Mouse (Mus musculus) frontal cortex, adult (tissue): Measurements from ENCODE around the gene Ephb1.

Source experiments
- ATAC-seq: cut with Nextera tagmentation; 2 replicates; pipeline ENCODE4 v1.9.2; 2017; ENCODE audit warnings: mild to moderate bottlenecking, moderate library complexity, mixed read lengths; ENCODE audit not compliant: low TSS enrichment

The Ephb1 gene

DNA sequence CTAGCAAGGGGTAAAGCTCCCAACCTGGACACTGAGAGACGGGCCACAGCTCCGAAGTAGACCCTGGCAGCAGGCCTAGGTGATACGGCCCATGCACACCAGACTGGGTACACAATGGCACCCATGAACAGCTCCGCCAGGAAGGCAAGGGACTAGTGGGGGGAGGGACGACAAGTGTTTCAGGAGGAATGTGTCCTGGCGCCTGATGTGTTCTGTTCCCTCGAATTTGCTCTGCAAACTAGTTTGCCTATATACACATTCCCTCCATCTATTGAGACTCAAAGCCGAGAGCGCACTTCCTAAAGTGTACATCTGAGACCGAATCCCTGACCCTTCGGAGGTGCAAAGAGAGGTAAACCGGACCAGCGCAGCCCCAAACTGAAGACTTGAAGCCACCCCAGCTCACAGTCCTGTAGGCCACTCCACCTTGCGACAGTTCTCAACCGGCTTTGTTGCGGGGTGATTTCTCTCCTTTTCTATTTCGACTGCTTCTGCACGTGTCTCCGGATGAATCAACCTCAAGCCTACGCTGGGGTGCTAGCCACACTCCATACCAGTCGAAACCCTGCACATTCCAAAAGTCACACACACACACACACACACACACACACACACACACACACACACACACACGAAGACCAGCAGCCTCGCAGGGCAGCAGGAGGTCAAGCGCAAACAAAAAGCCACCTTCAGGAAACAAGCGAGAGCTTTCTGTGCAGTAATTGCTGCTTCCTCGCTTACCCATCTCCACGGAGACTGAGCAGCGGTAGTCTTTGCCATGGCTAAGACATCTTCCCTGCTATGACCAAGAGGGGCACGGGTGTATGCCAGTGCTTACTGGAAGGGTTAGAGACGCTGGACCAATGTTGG, 2.1 kb downstream of the Ephb1 start:
- no peak for ATAC-seq

- no peak for ATAC-seq
These were observed 2.8 kb downstream of the Ephb1 start for GRCm38 (mm10) chr9:102351721-102352120.

GRCm38 (mm10) chr9:102351221-102351620, 3.3 kb downstream of the Ephb1 start:
- ATAC-seq = no peak

DNA sequence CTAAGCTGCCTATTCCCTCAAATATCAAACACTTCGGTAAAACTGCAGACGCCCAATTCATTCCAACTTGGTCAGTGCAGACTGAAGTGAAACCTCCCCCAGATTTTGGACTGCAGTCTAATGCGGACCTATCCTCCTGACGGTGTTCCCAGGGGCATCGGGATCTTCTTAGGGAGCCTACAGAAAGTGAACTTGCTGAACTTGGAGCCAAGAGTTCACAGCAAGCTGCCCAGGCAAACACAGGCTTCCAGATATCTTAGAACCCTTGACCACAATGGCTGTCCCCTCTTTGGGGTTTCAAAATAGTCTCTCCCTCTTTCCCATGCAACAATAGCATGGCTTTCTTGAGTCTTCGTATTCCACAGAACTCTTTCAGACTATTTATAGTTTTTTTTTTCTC, 3.8 kb downstream of the Ephb1 start:
- no peak for ATAC-seq

DNA sequence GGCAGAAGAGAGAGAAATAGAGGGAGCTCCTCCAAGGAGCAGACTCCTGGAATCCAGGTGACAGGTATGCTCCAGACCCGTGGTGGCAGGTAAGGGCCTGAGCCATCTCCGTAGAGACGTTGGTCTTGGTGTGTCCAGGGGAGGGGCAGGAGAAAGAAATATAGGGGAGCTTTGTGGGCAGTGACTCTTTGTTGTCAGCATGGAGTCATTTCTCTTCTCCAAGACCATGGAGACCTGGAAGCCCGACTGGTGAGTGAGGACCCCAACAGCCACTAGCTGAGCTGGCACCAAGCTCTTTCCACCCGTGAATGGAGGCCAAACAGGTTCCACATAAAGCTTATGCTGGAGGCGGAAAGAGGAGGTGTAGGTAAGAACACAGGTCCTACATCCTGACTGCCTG, 4.4 kb downstream of the Ephb1 start:
- ATAC-seq = no peak

GRCm38 (mm10) chr9:102346801-102347200, 7.7 kb downstream of the Ephb1 start:
- no peak for ATAC-seq

DNA sequence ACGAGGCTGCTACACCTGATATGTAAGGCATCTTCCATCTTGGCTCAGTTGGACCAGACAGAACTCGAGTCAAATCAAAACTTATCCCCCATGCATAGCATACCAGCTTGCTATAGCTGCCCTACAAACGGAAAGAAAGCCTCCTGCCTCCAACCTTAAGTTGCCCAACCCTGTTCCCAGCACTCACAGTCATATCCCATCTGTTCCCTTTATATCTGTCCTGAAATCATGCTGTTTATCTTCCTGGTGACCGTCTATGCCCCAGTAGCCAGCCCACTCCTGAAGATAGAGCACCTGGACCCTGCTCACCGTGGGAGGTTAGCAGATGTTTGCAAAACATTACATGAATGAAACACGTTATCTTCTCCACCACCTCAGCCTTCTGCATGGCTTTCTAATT, 9.0 kb downstream of the Ephb1 start:
- peak; percentile 60 for ATAC-seq

GRCm38 (mm10) chr9:102345047-102345446, 9.4 kb downstream of the Ephb1 start:
- no peak for ATAC-seq

GRCm38 (mm10) chr9:102344086-102344930, 10.2 kb downstream of the Ephb1 start:
- ATAC-seq = no peak

DNA sequence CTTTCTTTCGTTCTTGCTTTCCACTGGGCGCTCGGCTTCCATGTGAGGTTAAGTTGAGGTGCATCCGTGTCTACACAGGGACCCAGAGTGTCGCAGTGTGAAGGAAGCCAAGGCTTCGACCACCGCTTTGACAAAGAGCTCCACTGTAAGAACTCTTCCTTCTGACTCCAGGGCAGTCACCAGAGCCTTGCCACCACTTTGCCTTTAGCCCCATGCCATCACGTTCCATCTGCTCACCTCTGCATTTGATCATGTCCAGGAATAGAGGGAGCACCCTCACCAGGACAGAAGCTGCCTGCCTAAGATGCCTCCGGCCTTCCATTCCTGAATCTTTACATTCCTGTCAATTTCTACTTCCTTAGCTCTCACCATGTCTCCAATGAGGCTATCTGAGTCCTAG, 11.4 kb downstream of the Ephb1 start:
- no peak for ATAC-seq

DNA sequence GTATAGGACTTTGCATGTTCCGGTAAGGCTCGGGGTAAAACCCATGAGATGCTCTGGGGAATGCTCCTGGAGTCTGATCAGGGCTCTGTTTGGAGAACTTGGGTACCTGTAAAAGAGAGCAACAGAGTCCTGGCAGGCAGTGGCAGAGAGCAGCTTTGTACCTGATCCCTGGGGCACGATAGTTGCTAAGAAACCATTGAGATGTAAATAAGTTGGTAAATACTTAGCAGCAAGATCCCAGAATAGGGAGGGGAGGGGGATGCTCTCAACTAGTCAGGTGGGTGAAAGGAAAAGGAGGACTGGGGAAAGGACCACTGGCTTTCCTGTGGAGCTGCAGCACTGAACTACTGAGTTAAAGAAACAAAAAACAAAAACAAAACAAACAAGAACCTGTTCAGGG, 12.5 kb downstream of the Ephb1 start:
- no peak for ATAC-seq

DNA sequence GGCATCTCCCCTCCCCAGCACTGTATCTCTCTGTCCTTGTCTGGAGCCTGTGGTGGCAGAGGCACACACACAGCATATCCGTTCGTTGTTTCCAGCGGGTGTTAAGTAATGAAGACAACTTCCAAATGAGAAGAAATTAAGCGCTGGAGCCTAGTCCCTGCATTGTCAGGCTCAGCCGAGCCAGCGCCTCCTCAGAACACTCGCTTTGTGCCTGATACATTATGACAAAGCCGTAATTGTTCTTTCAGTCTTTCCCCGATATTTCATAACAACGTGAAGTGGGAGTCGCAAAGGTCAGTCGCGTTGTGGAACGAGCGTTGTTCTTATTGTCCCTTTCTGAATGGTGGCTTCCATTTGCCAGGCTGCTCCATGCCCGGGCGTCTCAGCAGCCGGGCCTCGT, 13.7 kb downstream of the Ephb1 start:
- ATAC-seq = no peak; the same call in 1 of the 2 replicates

DNA sequence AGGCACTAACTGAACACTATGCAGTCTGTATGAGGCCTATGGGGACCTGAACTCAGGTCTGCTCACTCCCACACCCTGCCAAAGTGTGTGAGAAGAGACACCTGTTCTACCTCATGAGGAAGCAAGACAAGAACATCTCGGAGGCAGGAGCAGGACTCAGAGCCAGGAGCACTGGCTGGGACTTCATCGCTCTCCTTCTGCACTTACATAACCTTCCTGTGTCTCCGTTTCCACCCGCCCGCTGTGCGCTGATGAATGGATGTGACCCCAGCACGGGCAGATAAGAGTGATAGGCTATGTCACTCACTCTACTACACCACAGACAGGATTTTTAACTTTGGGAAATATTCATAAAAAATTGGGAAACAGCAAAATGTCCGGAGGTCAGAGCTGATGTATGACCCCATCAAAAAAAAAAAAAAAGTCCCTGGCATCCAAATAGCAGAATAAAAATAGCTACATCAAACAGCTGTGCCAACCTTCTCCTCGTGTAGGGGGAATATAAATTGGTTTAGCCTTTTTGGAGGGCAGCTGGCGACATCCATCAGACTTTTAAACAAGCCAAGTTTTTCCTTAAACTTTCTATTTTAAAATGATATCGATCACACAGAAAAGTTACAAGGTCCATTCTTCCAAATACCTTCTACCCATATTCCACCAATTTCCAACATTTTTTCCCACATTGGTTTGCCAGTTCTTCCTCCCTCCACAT, 18.8 kb downstream of the Ephb1 start:
- no peak for ATAC-seq

DNA sequence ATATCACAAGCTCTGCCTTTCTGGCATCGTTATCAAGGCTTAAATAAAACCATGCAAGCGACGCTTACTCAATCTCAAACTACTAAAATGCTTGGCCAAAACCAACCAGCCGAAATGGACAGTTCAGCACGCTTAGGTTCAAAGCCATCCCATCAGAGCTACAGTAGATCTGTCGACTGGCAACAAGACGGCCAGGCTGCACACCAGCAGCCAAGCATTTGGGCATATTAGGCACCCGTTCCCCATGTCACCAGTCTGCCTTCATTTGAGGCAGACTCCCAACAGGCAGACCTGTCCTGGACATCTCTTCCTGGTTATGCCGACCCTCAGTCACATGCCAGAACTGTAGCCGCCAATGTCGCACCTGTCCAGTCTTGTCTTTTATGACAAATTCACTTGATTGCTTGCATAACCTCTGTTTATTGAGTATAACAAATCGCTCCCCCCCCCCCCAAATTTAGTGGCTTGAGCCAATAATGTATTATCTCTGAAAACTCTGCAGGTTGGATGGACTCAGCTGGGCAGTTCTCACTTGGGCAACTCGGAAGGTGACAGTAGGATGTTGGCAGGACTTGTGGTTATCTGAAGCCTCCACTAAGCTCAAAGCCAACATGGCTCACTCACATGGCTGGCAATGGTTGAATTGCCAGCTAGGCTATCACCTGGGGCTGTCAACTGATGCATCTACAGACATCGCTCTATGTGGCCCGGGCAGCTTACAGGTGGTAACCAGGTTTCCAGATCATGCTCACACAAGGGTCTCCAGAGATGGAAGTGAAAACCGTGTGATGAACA, 24.0 kb downstream of the Ephb1 start:
- no peak for ATAC-seq

GRCm38 (mm10) chr9:102327625-102328150, 26.8 kb downstream of the Ephb1 start:
- ATAC-seq = no peak

DNA sequence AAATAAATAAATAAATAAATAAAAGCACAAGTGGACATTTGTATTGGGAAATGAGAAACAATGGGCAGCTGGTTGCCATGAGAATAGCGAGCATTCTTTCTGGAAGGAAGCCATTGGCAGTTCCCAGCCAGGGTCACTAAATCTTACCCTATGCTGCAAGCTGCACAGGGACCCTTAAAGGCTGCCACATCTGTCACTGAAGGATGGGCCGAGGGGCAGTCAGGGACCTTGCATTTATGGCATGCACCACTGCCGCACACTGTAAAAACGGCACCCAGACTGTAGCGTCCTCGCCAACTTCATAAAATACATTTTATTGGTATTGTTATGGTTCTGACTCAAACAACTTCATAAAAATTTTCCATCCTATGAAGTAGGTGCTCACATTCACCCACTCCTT, 39.1 kb downstream of the Ephb1 start:
- no peak for ATAC-seq

DNA sequence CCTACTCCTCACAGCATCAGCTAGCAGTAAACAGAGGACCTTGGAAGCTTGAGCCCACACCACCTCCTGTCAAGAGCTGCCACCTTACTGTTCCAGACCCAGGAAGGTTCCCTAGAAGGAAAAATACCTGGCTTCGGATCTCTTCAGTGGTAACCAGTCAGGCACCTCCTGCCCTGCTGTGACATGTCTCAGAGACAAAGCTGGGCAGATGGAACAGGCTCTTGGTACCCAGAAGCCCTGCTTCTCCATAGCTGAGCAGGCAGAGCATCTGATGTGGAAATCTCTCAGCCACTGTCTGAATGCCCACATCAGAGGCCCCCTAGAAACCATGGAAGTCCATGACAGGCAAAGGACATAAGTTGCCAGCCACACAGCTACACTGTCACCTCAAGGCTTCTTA, 39.7 kb downstream of the Ephb1 start:
- no peak for ATAC-seq

GRCm38 (mm10) chr9:102310431-102310830, 44.1 kb downstream of the Ephb1 start:
- ATAC-seq = no peak

GRCm38 (mm10) chr9:102309278-102309677, 45.2 kb downstream of the Ephb1 start:
- no peak for ATAC-seq

DNA sequence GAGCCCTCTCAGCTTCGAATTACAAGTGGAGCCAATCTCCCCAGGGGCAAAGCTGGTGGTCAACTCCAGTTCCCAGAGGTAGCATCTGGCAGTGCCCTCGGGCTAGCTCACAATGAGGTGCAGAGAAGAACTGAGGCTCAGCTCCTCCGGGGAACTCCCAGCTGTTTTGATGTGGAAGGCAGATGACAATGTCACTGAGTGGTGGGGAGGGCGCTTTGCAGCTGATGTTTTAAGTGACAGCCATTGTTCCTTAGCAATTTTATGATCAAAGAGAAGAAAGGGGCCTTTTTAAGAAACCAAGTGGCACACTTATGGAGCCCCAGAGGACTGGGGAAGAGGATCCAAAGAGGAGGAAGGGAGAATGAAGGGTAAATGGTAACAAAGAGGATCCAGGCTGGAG, 46.8 kb downstream of the Ephb1 start:
- ATAC-seq = no peak
